Mouse (Mus musculus) left cerebral cortex, adult 11 months (tissue): Measurements from ENCODE around the gene Tom1.

Experiments used
- DNase-seq: peaks from one replicate; pipeline ENCODE4 v3.0.0; 2022; ENCODE audit warnings: low spot score

The Tom1 gene

GRCm38 (mm10) chr8:75033511-75034243, at the start of gene Tom1:
Gene Tom1, plus strand, starts transcription at chr8:75033705.
- DNase-seq: peak; percentile 97

DNA sequence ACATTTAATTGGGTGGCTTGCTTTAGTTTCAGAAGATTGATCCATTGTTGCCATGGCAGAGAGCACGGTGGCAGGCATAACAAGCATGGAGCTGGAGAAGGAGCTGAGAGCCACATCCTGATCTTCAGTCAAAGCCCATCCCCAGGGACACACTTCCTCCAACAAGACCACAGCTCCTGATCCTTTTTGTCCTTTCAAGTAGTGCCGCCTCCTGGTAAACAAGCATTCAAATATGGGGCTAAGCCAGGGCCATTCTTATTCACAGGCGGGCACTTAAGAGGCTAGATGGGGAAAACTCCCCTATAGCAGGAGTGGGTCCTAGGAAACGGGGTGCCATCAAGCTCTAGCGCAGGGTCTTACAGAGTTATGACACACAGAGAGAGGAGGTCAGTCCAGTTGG, 46.1 kb upstream of the Tom1 start:
- DNase-seq: no peak

DNA sequence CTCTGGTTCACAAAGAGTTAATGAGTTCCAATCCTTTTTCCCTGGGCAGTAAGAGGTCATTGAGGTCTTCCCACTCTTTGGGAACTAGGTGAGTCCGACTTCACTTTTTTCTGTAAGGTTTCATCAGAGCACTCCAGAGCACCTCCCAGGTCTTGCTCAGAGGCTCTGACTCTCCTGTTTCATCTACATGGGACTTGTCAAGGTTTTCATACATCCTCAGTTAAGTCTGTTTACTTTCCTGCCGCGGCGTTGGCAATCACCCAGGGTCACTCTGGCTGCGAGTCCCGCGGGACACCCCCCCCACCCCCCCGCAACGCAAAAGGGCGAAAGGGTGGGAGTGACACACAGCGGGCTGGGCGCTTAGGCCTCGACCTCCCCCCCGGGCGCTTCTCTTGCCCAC, 43.5 kb upstream of the Tom1 start:
- DNase-seq: no peak

DNA sequence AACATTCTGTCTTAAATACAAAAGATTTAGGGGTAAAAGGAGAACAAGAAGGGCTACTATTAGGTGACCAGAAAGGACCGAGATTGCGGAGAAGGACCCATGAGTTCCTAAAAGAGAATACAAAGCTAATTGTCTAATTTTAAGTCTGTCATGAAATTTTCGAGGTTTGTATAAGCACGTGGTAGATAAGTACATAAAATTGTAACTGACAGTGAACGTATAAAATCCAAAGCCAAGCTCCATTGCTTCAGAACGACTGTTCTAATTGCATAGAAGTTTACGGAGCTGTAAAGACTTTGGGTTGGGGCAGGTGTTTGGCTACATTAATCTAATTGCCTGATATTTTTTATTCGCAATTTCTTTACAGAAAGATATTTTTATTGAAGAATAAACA, 40.4 kb upstream of the Tom1 start, which contains the start of gene Hmgxb4:
Gene Hmgxb4 (plus strand): TSS at position 276 of the 394 bp plus-strand sequence.
- DNase-seq: no peak

GRCm38 (mm10) chr8:74993475-74994451, 39.7 kb upstream of the Tom1 start:
- DNase-seq: peak; percentile 74

- DNase-seq: no peak
These were observed 39.0 kb upstream of the Tom1 start for GRCm38 (mm10) chr8:74994540-74994939.

GRCm38 (mm10) chr8:75000431-75000830, 33.1 kb upstream of the Tom1 start:
- DNase-seq: no peak

GRCm38 (mm10) chr8:75008826-75009225, 24.7 kb upstream of the Tom1 start:
- DNase-seq: no peak

DNA sequence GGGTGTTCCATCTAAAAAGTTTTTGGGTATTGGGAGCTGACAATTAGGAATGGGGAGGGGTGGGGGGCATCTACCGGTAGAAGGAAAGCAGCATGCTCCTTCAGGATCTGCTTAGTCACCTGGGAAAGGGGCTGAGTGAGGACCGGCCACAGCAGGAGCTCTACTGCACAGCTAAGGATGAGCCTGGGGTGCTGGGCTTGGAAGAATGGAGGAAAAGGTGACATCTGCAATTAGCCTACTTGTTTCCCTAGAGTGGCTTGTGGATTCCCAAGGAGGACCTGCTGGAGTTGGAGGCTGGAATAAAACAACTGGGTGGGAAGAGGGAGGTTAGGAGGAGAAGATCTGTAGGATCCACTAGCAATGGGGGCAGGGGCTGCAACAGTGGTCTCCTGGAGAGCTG, 19.9 kb upstream of the Tom1 start:
- DNase-seq: no peak

DNA sequence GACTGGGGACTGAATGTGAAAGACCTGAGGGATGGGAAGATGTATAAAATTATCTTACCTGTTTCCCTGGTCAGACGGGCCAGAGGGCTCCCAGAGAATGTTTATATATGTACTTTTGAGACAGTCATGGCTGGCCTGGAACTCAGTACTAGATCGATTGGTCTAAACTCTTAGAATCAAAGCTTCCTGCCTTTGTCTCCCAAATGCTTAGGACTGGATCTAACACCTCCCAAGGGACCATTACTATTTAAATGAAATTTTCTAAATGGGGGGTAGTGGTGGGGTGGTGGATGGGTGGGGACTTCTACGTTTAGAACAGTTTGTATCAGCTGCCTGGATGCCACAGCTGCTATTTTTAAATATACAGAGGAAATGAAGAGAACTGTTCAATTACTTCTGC, 19.5 kb upstream of the Tom1 start:
- DNase-seq: no peak

- no peak for DNase-seq
These were observed 17.5 kb upstream of the Tom1 start for GRCm38 (mm10) chr8:75015981-75016380.

- DNase-seq: no peak
These were observed 17.1 kb upstream of the Tom1 start for GRCm38 (mm10) chr8:75016422-75016821.

- DNase-seq: no peak
These were observed 15.1 kb upstream of the Tom1 start for GRCm38 (mm10) chr8:75018274-75018972.

- no peak for DNase-seq
These were observed 9.7 kb upstream of the Tom1 start for GRCm38 (mm10) chr8:75023660-75024316.

DNA sequence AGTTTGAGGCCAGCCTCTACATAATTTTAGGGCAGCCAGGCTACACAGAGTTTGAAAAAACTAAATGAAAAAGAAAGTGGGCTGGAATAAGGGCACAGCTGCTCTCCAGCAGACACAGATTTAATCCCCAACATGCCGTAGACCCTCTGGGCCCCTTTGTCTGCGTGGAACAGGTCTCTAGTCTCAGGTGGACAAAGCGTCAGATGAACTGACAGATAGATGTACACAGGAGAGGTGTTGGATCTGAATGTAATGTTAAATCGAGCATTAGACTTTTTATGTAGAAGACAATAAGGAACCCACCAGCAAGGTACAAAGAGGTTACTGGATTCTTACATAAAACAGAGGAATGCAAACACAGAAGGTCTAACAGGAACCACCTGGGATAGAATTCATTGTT, 7.7 kb upstream of the Tom1 start:
- no peak for DNase-seq

DNA sequence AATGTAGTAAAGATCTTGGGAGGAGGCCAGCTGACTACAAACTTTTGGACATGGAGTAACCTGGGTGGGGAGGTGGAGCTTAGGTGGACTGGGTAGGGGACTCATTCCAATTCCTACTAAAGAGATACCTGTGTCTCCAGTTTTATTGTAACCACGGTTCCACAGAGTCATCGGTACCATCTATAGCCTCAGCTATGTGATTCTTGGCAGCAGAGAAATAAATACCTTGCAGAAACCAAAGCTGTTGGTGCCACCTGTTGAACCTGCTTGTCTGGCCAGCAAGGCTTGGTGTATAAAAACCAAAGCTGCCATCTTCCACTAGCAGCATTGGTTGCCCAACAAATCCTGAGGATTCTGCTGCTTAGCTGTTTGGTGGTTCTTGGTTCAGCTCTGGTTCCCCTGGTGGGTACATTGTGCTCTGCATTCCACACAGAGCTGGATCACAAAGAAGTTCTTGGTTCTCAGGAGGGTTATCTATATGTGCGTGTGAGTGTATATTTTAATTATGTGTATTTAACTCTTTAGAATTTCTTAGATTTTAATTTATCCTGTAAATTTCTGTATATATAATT, 3.0 kb upstream of the Tom1 start:
- DNase-seq: no peak

DNA sequence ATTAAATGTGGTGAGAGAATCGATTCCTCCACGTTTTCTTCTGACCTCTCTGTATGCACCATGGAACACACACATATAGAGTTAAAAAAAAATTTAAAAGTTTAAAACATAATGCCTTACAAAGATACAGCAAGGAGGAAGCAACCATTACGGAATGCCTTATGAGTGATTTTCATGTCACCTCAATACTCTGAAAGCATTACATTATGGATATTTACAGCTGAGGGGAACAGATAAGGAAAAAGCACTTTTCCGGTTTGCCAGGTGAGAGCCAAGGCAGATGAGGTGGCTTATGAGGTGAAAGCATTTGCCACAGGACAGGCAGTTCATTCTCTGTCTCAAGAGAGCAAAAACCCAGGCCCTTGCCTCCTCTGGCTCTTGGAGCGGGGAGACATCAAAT, 544 bp upstream of the Tom1 start:
- DNase-seq: peak; percentile 22

DNA sequence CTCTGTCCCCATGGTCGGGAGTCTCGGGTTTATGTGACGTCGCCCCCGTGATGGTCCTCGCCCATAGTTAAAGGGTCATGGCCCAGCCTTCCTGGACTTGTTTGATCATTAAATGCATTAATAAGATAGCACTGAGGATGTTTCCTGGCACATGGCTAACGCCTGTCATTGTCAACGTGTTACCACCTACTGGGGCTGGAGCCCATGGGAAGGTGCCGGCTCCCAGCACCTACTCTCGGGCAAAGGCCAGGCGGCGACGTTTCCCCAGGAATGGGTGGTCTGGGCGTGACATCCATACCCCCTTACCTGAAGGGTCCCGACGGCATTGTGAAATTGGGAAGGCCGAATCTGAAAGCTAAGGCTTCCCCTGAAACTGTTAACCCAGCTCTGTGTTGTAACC, 780 bp downstream of the Tom1 start:
- no peak for DNase-seq

GRCm38 (mm10) chr8:75035640-75036039, 2.1 kb downstream of the Tom1 start:
- DNase-seq: no peak

DNA sequence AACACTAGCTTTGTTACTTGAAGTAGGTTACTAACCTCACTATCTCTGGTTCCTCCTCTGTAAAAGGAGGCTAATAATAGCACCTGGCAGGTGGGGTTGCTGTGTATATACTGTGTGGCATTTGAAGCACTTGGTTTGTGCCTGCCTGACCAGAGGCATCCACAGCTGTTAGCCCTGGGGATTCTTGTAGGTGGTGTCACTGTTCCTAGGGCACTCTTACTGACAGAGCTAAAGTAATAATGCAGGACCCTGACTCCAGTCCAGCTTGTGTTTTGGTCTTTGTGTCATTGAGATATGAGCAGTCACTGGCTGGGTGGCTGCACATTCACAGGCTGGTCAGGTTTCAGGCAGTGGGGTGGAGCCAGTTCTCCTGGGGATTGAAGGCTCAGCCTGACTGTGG, 5.0 kb downstream of the Tom1 start:
- no peak for DNase-seq

- DNase-seq: no peak
These were observed 6.2 kb downstream of the Tom1 start for GRCm38 (mm10) chr8:75039754-75040153.

- no peak for DNase-seq
These were observed 8.7 kb downstream of the Tom1 start for GRCm38 (mm10) chr8:75042171-75042570.
